Mouse (Mus musculus) urinary bladder, postnatal 10 days (tissue): Measurements from ENCODE around the gene Anks1.
"Not testable (repeated sequence)": the region's sequence is repeated elsewhere in the genome, so short reads cannot be mapped to it uniquely, and the experiment has no call there.

Source experiments
- DNase-seq: peaks from one replicate; pipeline ENCODE4 v3.0.0; 2022; ENCODE audit warnings: low spot score

Gene Anks1

DNA sequence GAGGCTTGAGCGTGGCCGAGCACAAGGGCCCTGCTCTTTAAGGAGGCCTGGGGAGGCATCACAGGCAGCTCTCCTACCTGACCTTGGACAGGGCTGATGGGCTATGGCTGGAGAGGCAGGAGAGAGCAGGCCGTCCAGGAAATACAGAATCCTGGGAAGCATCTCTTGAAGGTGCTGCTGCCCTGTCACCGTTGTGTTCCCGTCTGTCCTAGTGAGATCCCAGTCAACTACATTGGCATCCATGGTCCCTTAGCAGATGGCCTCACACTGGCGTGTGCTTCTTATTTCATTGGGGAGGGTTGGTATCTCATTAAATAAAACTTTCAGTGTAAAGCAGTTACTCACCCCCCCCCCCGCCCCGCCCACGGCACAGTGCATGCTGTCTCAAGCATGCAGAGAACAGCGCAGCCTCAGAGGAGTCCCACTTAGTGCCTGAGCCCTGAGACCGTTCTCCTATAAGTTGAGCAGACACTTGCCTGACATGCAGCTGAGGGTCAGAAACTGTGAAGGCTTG, 57.5 kb downstream of the Anks1 start:
- DNase-seq, result no peak

DNA sequence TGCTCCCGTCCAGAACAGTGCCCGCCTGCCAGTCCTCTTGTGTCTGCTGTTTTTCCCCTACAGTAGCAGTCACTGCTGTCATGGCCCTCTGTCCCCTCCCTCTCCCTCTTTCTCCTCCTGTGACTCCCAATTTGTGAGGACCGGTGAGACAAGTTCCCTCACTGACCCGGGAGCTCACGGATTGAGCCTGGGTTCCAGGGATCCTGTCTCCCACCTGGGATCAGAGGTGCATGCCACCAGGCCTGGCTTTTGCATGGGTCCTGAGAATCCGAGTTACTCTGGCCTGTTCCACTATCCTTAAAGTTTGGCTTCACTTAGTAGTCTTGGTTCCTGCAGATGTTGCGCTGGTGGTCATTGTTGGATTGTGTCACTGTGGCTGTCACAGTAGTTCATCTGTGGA, 58.4 kb downstream of the Anks1 start:
- DNase-seq, result no peak

DNA sequence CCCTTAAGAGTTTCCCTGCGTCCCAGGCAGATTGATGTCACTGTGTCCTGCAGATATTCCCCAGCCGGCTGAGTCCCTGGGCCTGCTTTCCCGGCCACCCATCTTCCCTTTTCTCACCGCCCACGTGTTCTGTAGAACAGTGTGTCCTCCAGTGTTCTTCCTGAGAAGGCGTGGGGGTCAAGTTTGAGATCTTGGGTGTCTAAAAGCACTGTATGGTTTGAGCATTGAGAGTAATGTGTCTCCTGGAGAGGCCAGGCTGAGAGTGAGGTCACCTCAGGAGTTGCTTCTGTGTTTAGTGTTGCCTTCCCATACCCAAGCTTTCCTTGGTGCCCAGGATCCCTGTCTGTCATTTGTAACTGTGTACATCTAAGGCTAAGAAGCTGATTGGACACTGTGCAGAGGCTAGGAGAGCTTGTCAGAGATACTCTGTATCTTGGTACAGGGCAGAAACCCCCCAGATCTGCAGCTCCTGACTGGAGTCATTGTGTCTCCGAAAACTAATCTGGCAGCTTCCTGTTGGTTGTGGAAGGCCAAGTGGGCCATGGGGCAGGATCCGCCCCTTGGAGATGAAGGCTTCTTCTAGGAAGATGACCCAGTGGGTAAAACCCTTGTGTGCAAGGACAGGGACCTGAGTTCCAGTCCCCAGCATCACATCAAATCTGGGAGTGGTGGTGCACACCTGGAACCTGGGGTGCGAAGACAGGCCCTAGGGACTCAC, 59.1 kb downstream of the Anks1 start:
- no peak for DNase-seq

GRCm38 (mm10) chr17:27968903-27969302, 59.8 kb downstream of the Anks1 start:
- DNase-seq, result no peak

DNA sequence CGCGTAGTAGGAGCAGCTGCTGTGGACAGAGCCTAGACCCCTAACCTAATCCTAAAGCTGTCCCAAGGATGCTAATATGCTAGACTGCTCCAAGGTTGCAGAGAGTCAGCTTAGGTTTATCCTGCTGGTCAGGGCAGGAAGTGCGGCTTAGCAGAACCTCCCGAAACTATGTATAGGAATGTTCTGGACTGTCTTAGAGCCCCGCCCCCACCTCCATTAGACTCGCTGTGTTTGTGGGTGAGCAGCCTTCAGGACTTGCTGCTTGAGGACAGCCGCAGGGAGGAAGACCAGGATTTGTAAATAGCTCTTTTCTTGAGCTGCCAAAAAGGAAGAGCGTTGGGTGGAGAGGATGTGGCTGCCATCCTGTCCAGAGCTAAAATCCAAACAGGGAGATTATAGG, 60.3 kb downstream of the Anks1 start:
- DNase-seq, result no peak

- no peak for DNase-seq
Measured at GRCm38 (mm10) chr17:27969896-27970295, 60.8 kb downstream of the Anks1 start.

GRCm38 (mm10) chr17:27970305-27970704, 61.2 kb downstream of the Anks1 start:
- no peak for DNase-seq

- DNase-seq, result no peak
Measured at GRCm38 (mm10) chr17:27971496-27971895, 62.4 kb downstream of the Anks1 start.

DNA sequence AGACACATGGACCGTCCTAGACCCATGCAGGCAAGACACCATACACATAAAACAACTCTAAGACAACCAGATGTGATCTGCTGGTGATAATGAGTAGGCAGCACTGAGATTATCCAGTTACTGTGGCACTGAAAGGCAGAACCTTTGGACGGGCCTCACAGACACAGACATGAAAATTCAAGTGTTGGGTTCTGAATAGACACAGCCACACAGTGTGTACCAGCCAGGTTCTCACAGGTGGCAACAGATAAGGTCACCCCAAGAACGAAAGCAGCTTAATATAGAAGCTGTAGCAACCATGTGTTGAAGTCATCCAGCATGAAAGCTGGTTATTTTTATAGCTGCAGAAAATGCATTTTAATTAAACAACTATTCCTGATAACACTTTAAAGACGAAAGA, 64.2 kb downstream of the Anks1 start:
- no peak for DNase-seq

- DNase-seq, result no peak
Measured at GRCm38 (mm10) chr17:27976266-27976665, 67.2 kb downstream of the Anks1 start.

GRCm38 (mm10) chr17:27977008-27977636, 68.0 kb downstream of the Anks1 start:
- DNase-seq, result no peak

DNA sequence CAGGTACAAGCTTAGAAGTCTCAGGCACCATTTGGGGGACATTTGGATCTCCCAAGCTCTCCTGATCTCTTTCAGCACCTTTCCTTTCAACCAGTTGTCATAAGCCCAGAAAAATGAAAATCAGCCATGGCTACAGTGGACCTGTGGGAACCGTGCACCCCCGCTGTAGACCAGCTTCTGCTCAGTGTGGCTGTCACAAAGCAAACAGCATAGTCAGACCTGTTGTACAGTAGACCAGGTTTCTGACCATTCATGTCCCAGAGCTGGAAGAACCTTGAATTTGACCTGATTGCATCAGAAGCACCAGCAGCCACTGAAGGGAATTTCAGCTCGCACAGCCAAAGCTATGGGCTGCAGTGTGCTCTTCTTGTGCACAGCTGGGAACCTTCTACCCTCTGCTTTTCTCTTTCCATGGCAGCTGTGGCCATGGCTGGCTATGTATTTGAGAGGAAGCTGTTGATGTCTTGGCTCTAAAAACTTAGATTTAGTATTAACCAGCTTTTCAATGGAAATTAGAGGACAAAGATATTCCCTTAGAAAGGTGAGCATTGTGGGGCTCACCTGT, 71.4 kb downstream of the Anks1 start:
- DNase-seq, result no peak

DNA sequence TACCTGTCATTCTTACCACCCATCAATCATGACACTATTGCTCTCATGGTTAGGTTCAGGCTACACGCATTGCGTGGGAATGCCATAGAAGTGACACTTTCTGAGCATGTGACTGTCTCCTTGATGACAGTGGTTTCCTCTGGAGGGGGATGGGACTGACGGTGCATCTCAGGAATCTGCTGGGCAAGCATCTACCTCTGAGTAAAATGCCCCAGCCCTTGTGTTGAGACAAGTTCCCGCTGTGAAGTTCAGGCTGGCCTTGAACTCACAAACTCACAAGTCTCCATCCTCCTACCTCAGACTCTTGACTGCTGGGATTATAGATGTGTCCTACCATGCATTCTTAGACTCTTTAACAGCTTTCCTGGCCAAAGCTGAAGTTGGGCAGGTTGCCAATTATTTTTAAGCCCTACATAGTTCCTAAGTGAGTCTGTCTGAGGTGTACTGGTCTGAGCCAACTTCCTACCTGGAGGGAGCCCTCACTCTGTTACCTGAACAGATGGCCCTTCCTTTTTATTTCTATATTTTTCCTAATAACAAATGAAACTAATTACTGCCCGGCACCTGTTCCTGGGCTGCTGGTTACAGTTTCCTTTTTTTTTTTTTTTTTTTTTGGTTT, 72.5 kb downstream of the Anks1 start:
- no peak for DNase-seq

GRCm38 (mm10) chr17:27982070-27982457, 73.0 kb downstream of the Anks1 start:
- DNase-seq, result not testable (repeated sequence)

DNA sequence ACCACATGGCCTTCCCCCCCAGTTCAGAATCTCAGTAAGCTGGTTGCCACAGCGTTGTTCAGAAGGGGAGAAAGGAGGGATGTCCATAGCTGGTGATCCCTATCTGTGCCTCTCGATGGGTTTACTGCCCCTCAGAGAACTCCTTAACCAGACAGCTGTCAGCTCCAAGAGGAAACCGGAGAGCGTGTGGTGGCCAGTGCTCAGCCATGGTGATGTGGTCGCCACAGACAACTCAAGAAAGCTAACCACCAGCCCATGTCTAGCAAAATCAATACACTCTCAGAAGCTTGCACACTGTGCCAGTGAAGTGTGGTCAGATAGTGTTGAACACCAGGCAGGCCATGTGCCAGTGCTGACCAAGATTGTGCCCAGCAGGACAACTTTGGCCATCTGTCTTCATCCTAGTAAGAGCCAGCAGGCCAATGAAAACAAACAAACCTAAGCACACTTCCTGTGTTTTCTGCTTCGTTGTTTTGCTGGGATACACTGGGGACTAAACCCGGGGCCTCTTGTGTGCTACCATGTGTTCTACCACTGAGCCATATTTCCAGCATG, 73.7 kb downstream of the Anks1 start:
- no peak for DNase-seq

GRCm38 (mm10) chr17:27984421-27984820, 75.3 kb downstream of the Anks1 start:
- no peak for DNase-seq

- no peak for DNase-seq
Measured at GRCm38 (mm10) chr17:27986106-27986505, 77.0 kb downstream of the Anks1 start.

- peak; percentile 53 for DNase-seq
Measured at GRCm38 (mm10) chr17:27989807-27990542, 80.9 kb downstream of the Anks1 start.

DNA sequence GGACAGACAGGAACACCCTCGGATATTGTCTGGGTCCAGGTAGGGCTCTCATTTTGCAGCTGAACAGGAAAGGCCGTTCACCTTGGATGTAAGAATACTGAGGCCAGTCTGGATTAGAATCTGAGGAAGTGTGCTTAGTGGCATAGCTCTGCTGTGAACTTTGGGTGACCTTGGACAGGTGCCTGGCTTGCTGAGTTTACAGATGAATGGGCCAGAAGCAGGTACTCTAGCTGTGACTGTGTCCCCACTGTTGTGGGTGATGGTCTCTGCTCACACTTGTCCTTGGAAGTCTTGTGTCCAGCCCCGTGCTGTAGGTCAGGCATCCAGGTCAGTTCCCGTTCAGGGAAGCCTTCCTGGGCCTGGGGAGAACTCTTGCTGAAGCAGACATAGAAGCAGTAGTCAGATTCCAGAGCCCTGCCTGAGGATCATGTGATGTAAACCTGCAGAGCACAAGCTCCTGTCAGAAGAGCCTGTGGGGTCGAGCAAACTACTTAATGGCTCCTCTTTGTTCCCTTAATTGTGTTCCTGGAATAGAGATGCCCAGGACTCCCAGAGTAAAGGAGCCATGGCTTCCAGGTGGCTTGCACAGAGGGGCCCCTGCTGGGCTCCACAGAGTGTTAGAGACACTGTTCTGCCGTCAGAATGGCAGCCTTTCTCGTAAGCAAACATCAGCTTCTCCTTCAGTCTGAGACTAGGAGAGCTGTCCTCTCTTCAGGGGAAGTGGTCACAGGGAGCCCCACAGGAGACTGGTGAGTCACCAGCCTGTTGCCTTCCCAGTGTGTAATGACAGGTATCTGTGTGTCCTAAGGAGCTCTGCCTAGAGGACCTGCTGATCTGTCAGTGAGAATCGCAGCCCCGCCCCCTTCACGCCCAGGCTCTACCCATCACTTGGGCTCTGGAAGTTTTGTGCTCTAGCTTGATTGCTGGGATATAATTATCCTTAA, 85.2 kb downstream of the Anks1 start:
- DNase-seq, result no peak

DNA sequence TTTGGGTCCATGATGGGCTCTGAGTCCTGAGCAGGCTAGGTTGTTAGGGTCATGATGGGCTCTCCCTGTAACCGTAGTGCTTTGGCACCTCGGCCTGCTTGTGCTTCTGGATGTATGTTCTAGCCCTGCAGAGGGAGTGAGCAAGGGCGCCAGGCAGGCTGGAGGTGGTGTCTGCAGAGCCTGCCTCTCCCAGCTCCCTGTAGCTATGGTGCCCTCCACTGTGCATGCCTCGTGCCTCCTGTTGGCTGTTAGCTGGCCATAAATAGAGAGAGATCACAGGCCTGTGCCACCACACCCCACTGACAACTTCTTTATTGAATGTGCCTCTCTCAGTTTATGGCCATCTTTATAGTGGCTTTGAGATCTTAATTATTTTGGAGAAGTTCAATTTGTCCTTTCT, 87.2 kb downstream of the Anks1 start:
- DNase-seq, result no peak

- DNase-seq, result no peak
Measured at GRCm38 (mm10) chr17:27997212-27997611, 88.1 kb downstream of the Anks1 start.
